Mouse (Mus musculus) hindbrain, postnatal 0 days (tissue): ENCODE measurements around the gene Acta1. TPM values are rescaled to one million over a fixed set of nuclear protein-coding genes. Genes with fewer than 3 reads are reported as not detected.

Source experiments
- ATAC-seq: fragments of 200-750 bp; cut with Nextera tagmentation; 2 replicates; pipeline ENCODE4 v1.8.0; 2017; ENCODE audit warnings: mild to moderate bottlenecking, moderate TSS enrichment, moderate library complexity
- DNase-seq: peaks from one replicate; pipeline ENCODE4 v3.0.0-alpha.2; 2015; ENCODE audit warnings: low spot score
- H3K27ac ChIP-seq: fragments of 300-500 bp; sonication (generic); 2 replicates; pipeline ENCODE4 v1.5.1; 2014; ENCODE audit warnings: mild to moderate bottlenecking
- H3K27me3 ChIP-seq: fragments of 300-500 bp; sonication (generic); 2 replicates; pipeline ENCODE4 v1.6.1; 2014; ENCODE audit warnings: low read length, mixed read lengths; ENCODE audit not compliant: insufficient read depth
- H3K36me3 ChIP-seq: fragments of 300-500 bp; sonication (generic); 2 replicates; pipeline ENCODE4 v1.6.1; 2014; ENCODE audit warnings: low read length, mixed read lengths; ENCODE audit not compliant: insufficient read depth
- H3K4me1 ChIP-seq: fragments of 300-500 bp; sonication (generic); 2 replicates; pipeline ENCODE4 v1.6.1; 2014; ENCODE audit warnings: antibody characterized with exemption, low read length, mixed read lengths; ENCODE audit not compliant: insufficient read depth
- H3K4me2 ChIP-seq: fragments of 300-500 bp; sonication (generic); 2 replicates; pipeline ENCODE4 v1.6.1; 2014; ENCODE audit warnings: low read depth, mild to moderate bottlenecking, low read length, moderate library complexity, mixed read lengths
- H3K4me3 ChIP-seq: fragments of 300-500 bp; sonication (generic); 2 replicates; pipeline ENCODE4 v1.5.1; 2014; ENCODE audit warnings: low read length
- H3K9ac ChIP-seq: fragments of 300-500 bp; sonication (generic); replicated peaks from 2 replicates; pipeline ENCODE4 v1.6.1; 2014; ENCODE audit warnings: mild to moderate bottlenecking, low read length, moderate library complexity, mixed read lengths
- H3K9me3 ChIP-seq: fragments of 300-500 bp; sonication (generic); 2 replicates; pipeline ENCODE4 v1.6.1; 2016; ENCODE audit warnings: low read length, mixed read lengths
- CTCF ChIP-seq: IDR thresholded peaks from 2 replicates; pipeline ENCODE4 v1.5.1; 2016; ENCODE audit warnings: antibody characterized with exemption, control low read depth, low read depth
- WGBS: fragments of 180-500 bp; shearing (Covaris S2); extraction: QIAGEN DNeasy Blood & Tissue Kit; methylation state at CpG from one replicate; pipeline ENCODE4 v1.1.7; 2014; 5-methylcytosine and 5-hydroxymethylcytosine counted together
- polyA plus RNA-seq: library from polyadenylated mRNA; unstranded; fragments of >200 nt; fragmentation: Nextera tagmentation; extraction: Ambion mirVana; gene quantifications from 2 replicates; pipeline ENCODE4 v1.2.1, GENCODE M21; 2015
- total RNA-seq: library from RNA; depleted of rRNA; stranded (reverse); fragments of >200 nt; gene quantifications from 2 replicates; pipeline ENCODE4 v1.2.3, GENCODE M21; 2014

Gene Acta1
- total and polyA plus RNA-seq, 2 experiments from 2014 or later: 13.9 to 21.2 TPM

DNA sequence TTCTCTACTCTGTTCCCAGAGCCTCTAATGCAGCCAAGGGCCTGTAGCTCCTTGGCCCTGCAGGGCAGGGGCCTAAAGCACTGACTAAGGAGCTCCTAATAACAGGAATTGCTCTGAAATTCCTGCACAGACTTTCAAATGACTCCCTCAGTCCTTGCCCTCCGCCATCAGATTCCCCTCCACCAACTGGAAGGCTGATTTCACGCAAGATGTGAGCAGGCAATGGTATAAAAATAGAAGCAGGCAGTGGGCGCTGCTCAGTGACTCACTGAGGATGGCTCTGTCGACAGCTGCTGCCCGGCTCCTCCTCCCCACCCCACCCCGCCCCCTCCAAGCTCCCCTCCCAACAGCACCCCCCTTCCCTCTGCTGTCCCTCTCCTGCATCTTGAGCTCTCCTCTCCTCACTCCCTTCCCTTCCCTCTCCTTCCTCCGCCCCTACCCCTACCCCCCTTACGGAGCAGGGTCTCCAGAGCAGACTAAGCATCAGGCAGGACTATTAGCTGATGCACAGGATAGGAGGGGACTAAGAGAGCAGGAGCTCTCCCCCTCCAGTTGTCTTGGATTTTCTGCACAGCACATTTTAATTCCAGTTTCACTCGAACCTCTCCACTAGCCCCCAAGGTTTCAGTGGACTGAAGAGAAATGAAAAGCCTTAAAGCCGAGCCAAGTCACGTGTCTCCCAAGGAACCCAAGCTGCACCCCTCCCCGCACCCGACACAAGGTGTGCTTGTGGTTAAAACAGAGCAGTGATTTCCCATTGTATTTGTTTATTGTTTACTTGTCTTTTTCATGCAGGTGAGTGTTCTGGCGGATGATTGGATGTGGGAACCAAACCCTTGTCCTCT lies 9.6 kb downstream of the Acta1 start:
- H3K4me3 ChIP-seq: no peak overlapping the region; the same call in 1 of the 2 replicates
- no peak overlapping the region for H3K9ac ChIP-seq
- 7% methylated on average over 13 of the region's 14 CpGs for WGBS
- H3K4me1 ChIP-seq: peaks cover 9% of the 10 kb centered on the region; the same call in 1 of the 2 replicates
- peak overlapping the region; percentile 33 for H3K4me2 ChIP-seq
- no peak for TF ChIP-seq CTCF
- no peaks in the 10 kb centered on the region for H3K9me3 ChIP-seq
- H3K27me3 ChIP-seq: 0 out of 2 replicates have a peak, but pooled peaks cover 6% of the 10 kb centered on the region
- ATAC-seq: peak; percentile 93
- H3K27ac ChIP-seq: peak overlapping the region; percentile 87
- DNase-seq: peak; percentile 80
- H3K36me3 ChIP-seq: no peaks in the 10 kb centered on the region

DNA sequence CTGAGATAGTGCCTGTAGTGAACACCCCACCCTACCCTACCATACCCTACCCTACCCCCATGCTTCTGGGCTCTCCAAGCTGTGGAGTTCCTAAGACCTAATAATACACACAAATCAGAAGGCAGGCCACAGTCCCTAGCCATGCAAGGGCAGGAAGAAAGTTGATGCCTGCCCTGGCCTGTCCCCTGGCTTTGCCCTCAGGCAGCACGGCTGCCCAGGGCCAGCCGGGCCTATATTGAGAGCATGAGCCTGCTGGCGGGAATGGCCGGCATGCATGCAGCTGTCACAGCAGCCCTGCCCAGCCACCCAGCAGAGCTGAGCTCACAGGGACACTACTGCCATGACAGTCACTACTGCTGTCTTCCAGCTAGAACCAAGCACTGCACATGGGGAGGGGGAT lies 11.5 kb downstream of the Acta1 start:
- Histone ChIP-seq H3K27me3 (no peaks in the 10 kb centered on the region), H3K9me3 (no peaks in the 10 kb centered on the region), H3K9ac (no peak overlapping the region), H3K4me3 (no peak overlapping the region), H3K27ac (no peak overlapping the region), H3K4me1 (peaks cover 9% of the 10 kb centered on the region; the same call in 1 of the 2 replicates), H3K4me2 (no peak overlapping the region), H3K36me3 (no peaks in the 10 kb centered on the region)
- no peak for TF ChIP-seq CTCF
- ATAC-seq (no peak), DNase-seq (no peak)
- 65% methylated on average over 4 of the region's 4 CpGs for WGBS

DNA sequence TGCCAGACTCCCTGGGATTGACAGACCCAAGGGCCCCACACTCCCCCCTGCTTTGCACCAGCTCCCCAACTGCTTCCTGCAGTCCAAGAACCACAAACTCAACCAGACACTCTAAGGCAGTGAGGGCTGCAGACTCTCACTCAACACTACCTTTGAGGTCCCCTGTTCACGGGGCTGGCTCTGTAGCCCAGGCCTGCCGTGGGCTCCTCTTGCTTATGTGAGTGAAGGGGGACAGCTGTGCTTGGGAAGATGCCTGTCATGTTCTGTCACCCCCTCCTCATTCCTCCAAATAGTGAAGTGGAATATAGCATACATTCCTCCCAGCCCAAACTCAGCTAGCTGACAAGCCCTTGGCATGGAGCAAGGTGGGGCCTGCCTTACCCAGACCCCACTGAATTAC lies 12.1 kb downstream of the Acta1 start:
- ATAC-seq: no peak

DNA sequence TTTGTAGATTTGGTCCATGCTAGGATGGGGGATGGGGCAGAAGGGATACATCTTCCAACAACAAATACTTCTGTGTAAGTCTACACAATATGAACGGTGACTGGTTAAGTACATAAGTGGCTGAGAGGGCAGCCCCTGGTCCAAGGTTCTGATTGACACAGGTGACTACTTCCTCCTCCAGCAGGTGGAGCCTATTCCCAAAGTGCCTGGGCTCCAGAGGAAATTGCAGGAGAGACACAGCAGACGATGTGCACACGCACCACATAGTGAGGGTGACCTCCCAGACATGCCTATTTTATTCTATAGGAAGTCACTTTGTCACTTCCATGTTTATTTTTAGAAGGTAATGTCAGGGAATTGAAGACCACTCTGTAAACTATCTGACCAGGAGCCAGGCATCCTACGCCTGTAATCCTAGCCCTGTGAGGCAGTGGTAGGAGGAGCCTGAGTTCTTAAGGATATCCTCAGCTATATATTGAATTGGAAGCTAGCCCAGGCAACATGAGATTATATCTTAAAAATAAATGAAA lies 13.7 kb downstream of the Acta1 start:
- 0 out of 2 replicates have a peak, but pooled peaks have one; percentile 15 for TF ChIP-seq CTCF
- no peak overlapping the region for H3K4me2 ChIP-seq
- WGBS: 55% methylated on average over 4 of the region's 4 CpGs
- no peak overlapping the region for H3K4me3 ChIP-seq
- no peaks in the 10 kb centered on the region for H3K27me3 ChIP-seq
- DNase-seq (no peak), ATAC-seq (no peak)
- H3K9ac ChIP-seq: no peak overlapping the region
- H3K36me3 ChIP-seq: no peaks in the 10 kb centered on the region
- H3K4me1 ChIP-seq: peaks cover 9% of the 10 kb centered on the region; the same call in 1 of the 2 replicates
- no peaks in the 10 kb centered on the region for H3K9me3 ChIP-seq
- H3K27ac ChIP-seq: no peak overlapping the region

More for the DNA sequence above, 12.1 kb downstream of the Acta1 start:
- WGBS: 72% methylated on average over 2 of the region's 2 CpGs
- DNase-seq: no peak
- H3K27me3 ChIP-seq: no peaks in the 10 kb centered on the region
- H3K9me3 ChIP-seq: no peaks in the 10 kb centered on the region
- H3K4me3 ChIP-seq: no peak overlapping the region
- no peaks in the 10 kb centered on the region for H3K36me3 ChIP-seq
- H3K9ac ChIP-seq: no peak overlapping the region
- H3K4me1 ChIP-seq: peaks cover 9% of the 10 kb centered on the region; the same call in 1 of the 2 replicates
- H3K4me2 ChIP-seq: no peak overlapping the region
- TF ChIP-seq CTCF: no peak
- no peak overlapping the region for H3K27ac ChIP-seq

DNA sequence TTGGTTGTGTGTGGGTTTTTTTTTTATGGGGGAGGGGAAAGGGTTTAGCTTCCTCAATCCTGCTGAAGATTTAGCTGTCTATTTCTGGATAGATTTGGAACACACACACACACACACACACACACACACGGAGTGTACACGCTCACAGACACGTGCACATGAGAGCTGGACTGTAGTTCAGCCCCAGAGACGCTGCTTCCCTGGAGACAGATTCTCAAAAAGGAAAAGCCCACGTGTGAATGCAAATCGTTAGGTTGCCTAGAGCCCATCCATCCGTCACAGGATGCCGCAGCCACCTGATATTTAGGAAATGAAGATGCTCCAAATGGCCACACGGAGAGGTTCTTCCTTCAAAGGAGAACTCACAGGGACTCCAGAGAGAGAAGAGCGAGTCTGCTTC lies 14.3 kb downstream of the Acta1 start:
- Histone ChIP-seq H3K4me1 (peaks cover 9% of the 10 kb centered on the region; the same call in 1 of the 2 replicates), H3K4me3 (no peak overlapping the region), H3K4me2 (no peak overlapping the region), H3K27me3 (no peaks in the 10 kb centered on the region), H3K36me3 (no peaks in the 10 kb centered on the region), H3K27ac (no peak overlapping the region), H3K9me3 (no peaks in the 10 kb centered on the region), H3K9ac (no peak overlapping the region)
- TF ChIP-seq CTCF: no peak
- ATAC-seq (no peak), DNase-seq (no peak)
- 61% methylated on average over 10 of the region's 10 CpGs for WGBS

DNA sequence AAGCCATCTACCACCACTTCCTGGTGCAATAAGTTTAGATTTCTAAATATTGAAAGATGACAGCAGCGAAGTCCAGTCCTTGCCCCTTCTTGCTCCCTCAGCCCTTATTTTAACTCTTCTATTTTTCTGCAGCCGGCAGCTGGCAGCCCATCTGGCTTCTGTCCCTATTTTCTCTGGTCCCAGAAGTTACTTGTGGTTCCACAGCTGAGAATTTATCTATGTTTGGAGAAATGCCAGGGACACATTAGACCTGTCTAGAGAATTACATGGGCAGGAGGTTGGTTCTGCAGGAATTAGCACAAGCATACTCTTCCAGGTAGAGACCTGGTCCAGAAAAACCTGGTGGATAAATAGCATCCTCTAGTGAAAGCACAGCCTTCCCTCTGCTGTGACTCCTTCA lies 16.7 kb downstream of the Acta1 start:
- no peak for DNase-seq
- H3K36me3 ChIP-seq: no peaks in the 10 kb centered on the region
- no peak overlapping the region for H3K4me3 ChIP-seq
- H3K4me2 ChIP-seq: no peak overlapping the region
- H3K27ac ChIP-seq: no peak overlapping the region
- no peaks in the 10 kb centered on the region for H3K4me1 ChIP-seq
- no peak for ATAC-seq
- no peak overlapping the region for H3K9ac ChIP-seq
- H3K9me3 ChIP-seq: no peaks in the 10 kb centered on the region
- WGBS: 72% methylated on average over 2 of the region's 2 CpGs
- no peaks in the 10 kb centered on the region for H3K27me3 ChIP-seq
- TF ChIP-seq CTCF: no peak

DNA sequence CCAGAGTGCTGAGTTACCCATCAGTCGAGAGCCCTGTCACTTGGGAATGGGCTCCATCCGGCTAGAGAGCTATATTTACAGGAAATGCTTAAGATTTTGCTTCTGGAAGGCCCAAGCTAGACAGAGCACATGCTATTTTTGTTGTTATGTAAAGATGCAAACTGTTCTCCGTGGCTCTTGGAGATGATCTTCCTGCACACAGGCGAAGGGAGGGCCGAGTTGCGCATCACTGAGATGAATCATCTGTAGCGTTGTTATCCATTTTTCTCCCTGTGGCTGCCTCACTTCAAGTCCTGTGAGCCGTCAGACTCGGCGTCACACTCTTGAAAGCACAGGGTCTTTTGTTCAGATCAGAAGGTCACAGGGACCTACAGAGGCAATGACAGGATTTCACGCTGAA lies 20.2 kb downstream of the Acta1 start:
- no peaks in the 10 kb centered on the region for H3K36me3 ChIP-seq
- H3K27me3 ChIP-seq: no peaks in the 10 kb centered on the region
- no peak overlapping the region for H3K4me3 ChIP-seq
- ATAC-seq (no peak), DNase-seq (no peak)
- H3K9ac ChIP-seq: no peak overlapping the region
- H3K4me1 ChIP-seq: no peaks in the 10 kb centered on the region
- no peaks in the 10 kb centered on the region for H3K9me3 ChIP-seq
- no peak overlapping the region for H3K27ac ChIP-seq
- no peak overlapping the region for H3K4me2 ChIP-seq
- WGBS: 78% methylated on average over 11 of the region's 11 CpGs
- TF ChIP-seq CTCF: no peak
